Mouse (Mus musculus) megakaryocyte, embryonic 14.5 days (primary cell): ENCODE measurements around the gene Dgkh.

ENCODE experiments used
- FLI1 ChIP-seq: IDR thresholded peaks from 2 replicates; pipeline ENCODE4 v1.6.1; 2012; ENCODE audit warnings: low read length, inconsistent platforms, mixed read lengths
- GATA1 ChIP-seq: IDR thresholded peaks from 3 replicates; pipeline ENCODE4 v1.6.1; 2012; ENCODE audit warnings: mixed read lengths, low read length, inconsistent platforms, borderline replicate concordance

DNA sequence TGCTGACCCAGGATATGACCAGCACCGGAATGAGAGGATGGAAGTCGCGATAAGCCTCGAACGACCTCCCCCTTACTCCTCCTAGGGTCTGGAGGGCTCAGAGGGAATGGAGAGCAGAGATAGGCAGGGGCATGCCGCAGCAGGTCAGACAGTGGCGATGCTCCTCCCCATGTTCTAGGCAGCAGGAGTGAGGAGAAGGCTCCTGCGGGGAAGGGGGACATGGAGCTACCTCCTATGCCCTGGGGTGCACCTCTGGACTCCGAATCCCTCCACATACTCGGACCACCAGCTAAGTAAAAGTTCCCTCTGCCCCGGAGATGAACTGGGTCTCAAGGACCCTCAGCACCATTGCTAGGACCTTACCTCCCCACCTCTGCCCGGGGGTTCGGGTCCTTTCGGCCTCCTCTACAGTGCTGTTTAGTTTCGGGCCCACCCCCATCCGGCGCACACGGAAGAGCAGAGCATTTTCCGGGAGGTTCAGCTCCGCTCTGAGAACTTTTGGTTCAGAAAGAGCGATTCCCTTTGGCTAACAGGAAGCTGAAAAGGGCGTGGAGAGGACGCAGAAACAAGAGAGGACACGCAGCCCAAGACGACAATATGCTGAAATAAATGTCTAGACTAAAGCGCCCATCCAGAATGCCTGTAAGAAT lies 7.1 kb downstream of the Dgkh start:
- TF ChIP-seq GATA1 = no peak
- no peak for TF ChIP-seq FLI1
